Mouse (Mus musculus): ENCODE data around the gene Slc9a3r1. TPM values are rescaled to one million over a fixed set of nuclear protein-coding genes. Genes with fewer than 3 reads are reported as not detected.

Slc9a3r1 gene
- polyA plus RNA-seq (2014; fragmentation: Nextera tagmentation; extraction: Ambion mirVana): 26.8 and 32.0 TPM in 2 replicates

GRCm38 (mm10) chr11:115162832-115163480 is at the start of gene Slc9a3r1:
Slc9a3r1 (plus strand) TSS chr11:115163341.
- peak within 1 kb of the TSS; percentile 62 for H3K4me3 ChIP-seq (ENCODE audit: low read depth, low read length)
- H3K4me1 ChIP-seq (ENCODE audit: control insufficient read depth, insufficient read depth, low read length): peaks cover 22% of the 10 kb centered on the region
- ATAC-seq (ENCODE audit: low FRiP score): peak; percentile 96
- H3K27ac ChIP-seq (ENCODE audit: low read depth, low read length): no peak within 1 kb of the TSS
- no peaks in the 10 kb centered on the region for H3K36me3 ChIP-seq (ENCODE audit: control insufficient read depth, insufficient read depth, low read length)
- peaks cover 16% of the 10 kb centered on the region for H3K27me3 ChIP-seq (ENCODE audit: control insufficient read depth, insufficient read depth, low read length)
- H3K9ac ChIP-seq (ENCODE audit: low read length): peak within 1 kb of the TSS; percentile 64
- H3K9me3 ChIP-seq (ENCODE audit: control insufficient read depth, low read length): no peaks in the 10 kb centered on the region
- DNase-seq (ENCODE audit: low spot score, missing footprints): peak; percentile 99
- peak within 1 kb of the TSS; percentile 95 for H3K4me2 ChIP-seq
- WGBS: under 1% methylated on average over 47 of the region's 47 CpGs

- no peak overlapping the region for H3K4me3 ChIP-seq (ENCODE audit: low read depth, low read length)
- no peak overlapping the region for H3K4me2 ChIP-seq
- DNase-seq (ENCODE audit: low spot score, missing footprints) (no peak), ATAC-seq (ENCODE audit: low FRiP score) (no peak)
- no peaks in the 10 kb centered on the region for H3K9me3 ChIP-seq (ENCODE audit: control insufficient read depth, low read length)
- H3K36me3 ChIP-seq (ENCODE audit: control insufficient read depth, insufficient read depth, low read length): no peaks in the 10 kb centered on the region
- H3K9ac ChIP-seq (ENCODE audit: low read length): no peak overlapping the region
- no peaks in the 10 kb centered on the region for H3K27me3 ChIP-seq (ENCODE audit: control insufficient read depth, insufficient read depth, low read length)
- no peaks in the 10 kb centered on the region for H3K4me1 ChIP-seq (ENCODE audit: control insufficient read depth, insufficient read depth, low read length)
- H3K27ac ChIP-seq (ENCODE audit: low read depth, low read length): no peak overlapping the region
- 76% methylated on average over 9 of the region's 9 CpGs for WGBS
These were observed 43.7 kb upstream of the Slc9a3r1 start for GRCm38 (mm10) chr11:115119409-115119808.

- no peaks in the 10 kb centered on the region for H3K9me3 ChIP-seq (ENCODE audit: control insufficient read depth, low read length)
- no peak for DNase-seq (ENCODE audit: low spot score, missing footprints)
- ATAC-seq (ENCODE audit: low FRiP score): no peak
- no peak overlapping the region for H3K27ac ChIP-seq (ENCODE audit: low read depth, low read length)
- H3K4me3 ChIP-seq (ENCODE audit: low read depth, low read length): no peak overlapping the region
- WGBS: 85% methylated on average over 4 of the region's 4 CpGs
- H3K4me1 ChIP-seq (ENCODE audit: control insufficient read depth, insufficient read depth, low read length): no peaks in the 10 kb centered on the region
- no peaks in the 10 kb centered on the region for H3K36me3 ChIP-seq (ENCODE audit: control insufficient read depth, insufficient read depth, low read length)
- H3K27me3 ChIP-seq (ENCODE audit: control insufficient read depth, insufficient read depth, low read length): no peaks in the 10 kb centered on the region
- no peak overlapping the region for H3K4me2 ChIP-seq
- no peak overlapping the region for H3K9ac ChIP-seq (ENCODE audit: low read length)
These were observed 34.7 kb upstream of the Slc9a3r1 start for GRCm38 (mm10) chr11:115128483-115128882.

- Histone ChIP-seq H3K9me3 (ENCODE audit: control insufficient read depth, low read length) (no peaks in the 10 kb centered on the region), H3K27me3 (ENCODE audit: control insufficient read depth, insufficient read depth, low read length) (no peaks in the 10 kb centered on the region), H3K9ac (ENCODE audit: low read length) (no peak overlapping the region), H3K4me2 (no peak overlapping the region), H3K36me3 (ENCODE audit: control insufficient read depth, insufficient read depth, low read length) (no peaks in the 10 kb centered on the region), H3K27ac (ENCODE audit: low read depth, low read length) (no peak overlapping the region), H3K4me3 (ENCODE audit: low read depth, low read length) (no peak overlapping the region), H3K4me1 (ENCODE audit: control insufficient read depth, insufficient read depth, low read length) (no peaks in the 10 kb centered on the region)
- ATAC-seq (ENCODE audit: low FRiP score) (no peak), DNase-seq (ENCODE audit: low spot score, missing footprints) (no peak)
- WGBS: 90% methylated on average over 13 of the region's 13 CpGs
These were observed 33.5 kb upstream of the Slc9a3r1 start for GRCm38 (mm10) chr11:115129508-115130126.

- no peak overlapping the region for H3K27ac ChIP-seq (ENCODE audit: low read depth, low read length)
- H3K4me2 ChIP-seq: no peak overlapping the region
- H3K4me3 ChIP-seq (ENCODE audit: low read depth, low read length): no peak overlapping the region
- ATAC-seq (ENCODE audit: low FRiP score) (no peak), DNase-seq (ENCODE audit: low spot score, missing footprints) (no peak)
- no peaks in the 10 kb centered on the region for H3K4me1 ChIP-seq (ENCODE audit: control insufficient read depth, insufficient read depth, low read length)
- 87% methylated on average over 8 of the region's 8 CpGs for WGBS
- H3K27me3 ChIP-seq (ENCODE audit: control insufficient read depth, insufficient read depth, low read length): no peaks in the 10 kb centered on the region
- H3K36me3 ChIP-seq (ENCODE audit: control insufficient read depth, insufficient read depth, low read length): no peaks in the 10 kb centered on the region
- H3K9me3 ChIP-seq (ENCODE audit: control insufficient read depth, low read length): no peaks in the 10 kb centered on the region
- no peak overlapping the region for H3K9ac ChIP-seq (ENCODE audit: low read length)
These were observed 31.3 kb upstream of the Slc9a3r1 start for GRCm38 (mm10) chr11:115131768-115132381.

- Histone ChIP-seq H3K4me2 (no peak within 1 kb of the TSS), H3K4me1 (ENCODE audit: control insufficient read depth, insufficient read depth, low read length) (no peaks in the 10 kb centered on the region), H3K9me3 (ENCODE audit: control insufficient read depth, low read length) (no peaks in the 10 kb centered on the region), H3K36me3 (ENCODE audit: control insufficient read depth, insufficient read depth, low read length) (no peaks in the 10 kb centered on the region), H3K27ac (ENCODE audit: low read depth, low read length) (no peak within 1 kb of the TSS), H3K4me3 (ENCODE audit: low read depth, low read length) (no peak within 1 kb of the TSS), H3K9ac (ENCODE audit: low read length) (no peak within 1 kb of the TSS), H3K27me3 (ENCODE audit: control insufficient read depth, insufficient read depth, low read length) (no peaks in the 10 kb centered on the region)
- ATAC-seq (ENCODE audit: low FRiP score): no peak
- no peak for DNase-seq (ENCODE audit: low spot score, missing footprints)
- 78% methylated on average over 8 of the region's 8 CpGs for WGBS
These were observed 29.3 kb upstream of the Slc9a3r1 start, which contains the start of gene Cd300lf for GRCm38 (mm10) chr11:115133800-115134199. Cd300lf (minus strand) TSS chr11:115133992.

GRCm38 (mm10) chr11:115138597-115139262 is 24.4 kb upstream of the Slc9a3r1 start:
- no peaks in the 10 kb centered on the region for H3K36me3 ChIP-seq (ENCODE audit: control insufficient read depth, insufficient read depth, low read length)
- no peaks in the 10 kb centered on the region for H3K4me1 ChIP-seq (ENCODE audit: control insufficient read depth, insufficient read depth, low read length)
- no peak for DNase-seq (ENCODE audit: low spot score, missing footprints)
- H3K9ac ChIP-seq (ENCODE audit: low read length): no peak overlapping the region
- no peak overlapping the region for H3K27ac ChIP-seq (ENCODE audit: low read depth, low read length)
- H3K9me3 ChIP-seq (ENCODE audit: control insufficient read depth, low read length): no peaks in the 10 kb centered on the region
- H3K4me2 ChIP-seq: no peak overlapping the region
- 86% methylated on average over 5 of the region's 5 CpGs for WGBS
- no peak for ATAC-seq (ENCODE audit: low FRiP score)
- no peak overlapping the region for H3K4me3 ChIP-seq (ENCODE audit: low read depth, low read length)
- H3K27me3 ChIP-seq (ENCODE audit: control insufficient read depth, insufficient read depth, low read length): no peaks in the 10 kb centered on the region

- no peak for ATAC-seq (ENCODE audit: low FRiP score)
- no peaks in the 10 kb centered on the region for H3K9me3 ChIP-seq (ENCODE audit: control insufficient read depth, low read length)
- H3K4me1 ChIP-seq (ENCODE audit: control insufficient read depth, insufficient read depth, low read length): no peaks in the 10 kb centered on the region
- H3K4me3 ChIP-seq (ENCODE audit: low read depth, low read length): no peak overlapping the region
- DNase-seq (ENCODE audit: low spot score, missing footprints): no peak
- WGBS: 84% methylated on average over 2 of the region's 2 CpGs
- no peaks in the 10 kb centered on the region for H3K27me3 ChIP-seq (ENCODE audit: control insufficient read depth, insufficient read depth, low read length)
- no peaks in the 10 kb centered on the region for H3K36me3 ChIP-seq (ENCODE audit: control insufficient read depth, insufficient read depth, low read length)
- no peak overlapping the region for H3K27ac ChIP-seq (ENCODE audit: low read depth, low read length)
- no peak overlapping the region for H3K9ac ChIP-seq (ENCODE audit: low read length)
- H3K4me2 ChIP-seq: no peak overlapping the region
These were observed 21.2 kb upstream of the Slc9a3r1 start for GRCm38 (mm10) chr11:115141970-115142369.

GRCm38 (mm10) chr11:115147813-115148212 is 15.3 kb upstream of the Slc9a3r1 start:
- whole genome bisulfite sequencing: 81% methylated on average over 4 of the region's 4 CpGs
- DNase-seq (ENCODE audit: low spot score, missing footprints) (no peak), ATAC-seq (ENCODE audit: low FRiP score) (no peak)
- Histone ChIP-seq H3K27ac (ENCODE audit: low read depth, low read length) (no peak overlapping the region), H3K4me2 (no peak overlapping the region), H3K36me3 (ENCODE audit: control insufficient read depth, insufficient read depth, low read length) (no peaks in the 10 kb centered on the region), H3K27me3 (ENCODE audit: control insufficient read depth, insufficient read depth, low read length) (peaks cover 2% of the 10 kb centered on the region; the same call in 1 of the 2 replicates), H3K9ac (ENCODE audit: low read length) (no peak overlapping the region), H3K4me3 (ENCODE audit: low read depth, low read length) (no peak overlapping the region), H3K4me1 (ENCODE audit: control insufficient read depth, insufficient read depth, low read length) (no peaks in the 10 kb centered on the region; the same call in 1 of the 2 replicates), H3K9me3 (ENCODE audit: control insufficient read depth, low read length) (no peaks in the 10 kb centered on the region)

Measured in midbrain, embryonic 11.5 days (tissue).